Mouse (Mus musculus) lung, adult 2 months (tissue): ENCODE measurements around the gene Hoxa11.

Source experiments
- CTCF ChIP-seq: fragments of 200-500 bp; IDR thresholded peaks from 2 replicates; pipeline ENCODE4 v1.5.1; 2011; ENCODE audit warnings: mild to moderate bottlenecking, low read length, control low read depth; ENCODE audit not compliant: insufficient read depth
- POLR2A ChIP-seq: fragments of 200-500 bp; IDR thresholded peaks from 2 replicates; pipeline ENCODE4 v1.6.1; 2011; ENCODE audit warnings: low read depth, mild to moderate bottlenecking, control low read depth, low read length, borderline replicate concordance; ENCODE audit errors: extremely low read depth

DNA sequence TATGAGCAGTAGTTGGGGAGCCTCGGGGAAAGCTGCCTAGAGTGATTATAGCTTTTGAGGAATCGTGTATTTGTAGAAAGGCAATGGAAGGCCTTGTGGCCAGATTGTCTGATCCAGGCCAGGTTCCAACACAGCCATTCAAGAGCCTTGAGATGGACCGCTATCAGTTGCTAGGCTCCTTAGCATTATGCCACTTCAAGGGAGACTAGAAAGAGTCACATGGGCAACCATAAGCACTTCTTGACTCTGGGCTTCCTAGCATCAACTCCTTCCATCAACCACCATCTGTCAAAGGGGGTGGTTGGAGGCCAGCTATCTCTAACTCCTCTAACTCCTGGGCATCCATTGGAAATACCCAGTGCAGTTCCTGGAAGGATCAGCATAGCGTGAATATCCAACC, 4.2 kb upstream of the Hoxa11 start:
- TF ChIP-seq POLR2A (no peak), CTCF (no peak)
